10 mouse cellular contexts compared by ENCODE assay signal in the genomic region with DNA sequence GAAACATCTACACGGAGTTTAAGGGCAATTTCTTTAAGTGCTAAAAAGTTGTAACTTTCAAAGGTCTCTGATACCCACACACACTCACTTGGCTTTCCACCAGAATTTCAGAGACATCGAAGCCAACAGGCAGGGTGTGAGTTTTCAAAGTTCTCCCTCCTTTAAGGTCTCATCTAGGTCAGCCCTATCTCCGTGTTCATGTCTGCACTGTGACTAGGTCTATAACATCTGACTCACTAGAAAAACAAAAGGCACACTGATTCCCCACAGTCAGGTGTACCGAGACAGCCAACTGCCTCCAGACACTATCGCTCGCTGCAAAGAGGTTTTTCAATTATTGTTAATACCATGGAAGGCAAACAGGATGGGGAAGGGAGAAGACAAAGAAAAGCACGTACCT. TPM values are rescaled to one million over a fixed set of nuclear protein-coding genes. Genes with fewer than 3 reads are reported as not detected.
A peak's percentile ranks its signal among the peaks of the same experiment; 100 is the strongest.
DNase-seq lines count a peak whose midpoint lies in the region; ATAC-seq and TF ChIP-seq lines count a peak whose summit lies in the region.
"Had no signal": no experiment of that assay in that cellular context is flagged by ENCODE, and none has a peak within 500 bp of the region (broad histone marks: within the 10 kb centered on the region; RNA-seq: fewer than 3 reads in every experiment).

No protein-coding gene starts in this region.

- 0 out of 2 replicates have a peak overlapping the region, but pooled peaks have one; percentile 1 for H3K9ac ChIP-seq in heart, postnatal 0 days (replicated peaks; ENCODE audit: low read depth, low read length)
- H3K9ac ChIP-seq in forebrain, postnatal 0 days = no peak overlapping the region
- H3K9ac ChIP-seq in midbrain, embryonic 13.5 days (replicated peaks) = 0 out of 2 replicates have a peak overlapping the region, but pooled peaks have one; percentile 2

- no peak for TF ChIP-seq CTCF in heart, postnatal 0 days (IDR thresholded peaks at IDR 0.05; ENCODE audit: low read depth)
- no peak for TF ChIP-seq CTCF in forebrain, postnatal 0 days (IDR thresholded peaks at IDR 0.05; ENCODE audit: low read depth)

- intact Hi-C loops in heart, postnatal 25 days (cut with DNase I) = loop anchor here (5.0 to 10.0 kb wide), 2 partner anchors 35 to 53 kb away; no protein-coding TSS in a partner anchor

- H3K36me3 ChIP-seq in heart, postnatal 0 days (replicated peaks; ENCODE audit: control insufficient read depth, insufficient read depth, low read length) = no peaks in the 10 kb centered on the region
- no peaks in the 10 kb centered on the region for H3K36me3 ChIP-seq in forebrain, postnatal 0 days (ENCODE audit: insufficient read depth)
- no peaks in the 10 kb centered on the region for H3K36me3 ChIP-seq in midbrain, embryonic 13.5 days

- H3K4me3 ChIP-seq in heart, postnatal 0 days (ENCODE audit: low read depth, low read length) = no peak overlapping the region
- peak overlapping the region; percentile 79 for H3K4me3 ChIP-seq in brown adipose tissue, adult 24 weeks (ENCODE audit: insufficient read depth, low read depth, low read length)
- H3K4me3 ChIP-seq in forebrain, postnatal 0 days (ENCODE audit: low read depth, low read length) = peak overlapping the region; percentile 7; the same call in 1 of the 2 replicates
- H3K4me3 ChIP-seq in midbrain, embryonic 13.5 days (replicated peaks) = peak overlapping the region; percentile 89; the same call in 1 of the 2 replicates

- no peak for DNase-seq in heart, postnatal 0 days (ENCODE audit: low spot score)
- no peak for DNase-seq in heart, postnatal 25 days (ENCODE audit: low spot score)
- no peak for DNase-seq in forebrain, postnatal 0 days
- no peak for DNase-seq in right cerebral cortex, postnatal 25 days
- DNase-seq in ovary, postnatal 14 days (ENCODE audit: low spot score) = no peak
- DNase-seq: gastrocnemius, postnatal 36 days; kidney, postnatal 10 days had no signal

- ATAC-seq in heart, postnatal 0 days (ENCODE audit: insufficient read depth, low read depth) = no peak
- ATAC-seq in forebrain, postnatal 0 days = no peak
- no peak for ATAC-seq in midbrain, embryonic 13.5 days
- no peak for ATAC-seq in monocyte, adult 5-6 weeks (replicated peaks; ENCODE audit: insufficient number of reproducible peaks, low FRiP score, low TSS enrichment, poor library complexity, severe bottlenecking)

- no peaks in the 10 kb centered on the region for H3K9me3 ChIP-seq in heart, postnatal 0 days (replicated peaks; ENCODE audit: control insufficient read depth, low read length)
- H3K9me3 ChIP-seq in forebrain, postnatal 0 days (ENCODE audit: low read length) = no peaks in the 10 kb centered on the region
- no peaks in the 10 kb centered on the region for H3K9me3 ChIP-seq in midbrain, embryonic 13.5 days

- 64% methylated on average over 7 of the region's 7 CpGs for WGBS in heart, postnatal 0 days
- WGBS in forebrain, postnatal 0 days = 80% methylated on average over 7 of the region's 7 CpGs
- WGBS in midbrain, embryonic 13.5 days = 81% methylated on average over 7 of the region's 7 CpGs

- H3K27ac ChIP-seq in heart, postnatal 0 days (ENCODE audit: low read depth) = no peak overlapping the region
- no peak overlapping the region for H3K27ac ChIP-seq in brown adipose tissue, adult 24 weeks (replicated peaks; ENCODE audit: low read depth, low read length)
- H3K27ac ChIP-seq in forebrain, postnatal 0 days (ENCODE audit: low read depth, low read length) = no peak overlapping the region
- H3K27ac ChIP-seq in midbrain, embryonic 13.5 days = no peak overlapping the region

- H3K4me2 ChIP-seq in heart, postnatal 0 days (ENCODE audit: low read depth, low read length) = peak overlapping the region; percentile 6
- peak overlapping the region; percentile 91 for H3K4me2 ChIP-seq in forebrain, postnatal 0 days (ENCODE audit: low read depth)
- peak overlapping the region; percentile 86 for H3K4me2 ChIP-seq in midbrain, embryonic 13.5 days (replicated peaks)

- H3K27me3 ChIP-seq in heart, postnatal 0 days (ENCODE audit: control insufficient read depth, insufficient read depth, low read length) = no peaks in the 10 kb centered on the region
- no peaks in the 10 kb centered on the region for H3K27me3 ChIP-seq in forebrain, postnatal 0 days (ENCODE audit: insufficient read depth, low read length)
- peaks cover 18% of the 10 kb centered on the region for H3K27me3 ChIP-seq in midbrain, embryonic 13.5 days

- no peak for TF ChIP-seq EP300 in heart, postnatal 0 days (IDR thresholded peaks at IDR 0.05; ENCODE audit: low read depth)

- peaks cover 44% of the 10 kb centered on the region for H3K4me1 ChIP-seq in heart, postnatal 0 days (ENCODE audit: control insufficient read depth, insufficient read depth)
- H3K4me1 ChIP-seq in brown adipose tissue, adult 24 weeks (ENCODE audit: control insufficient read depth, insufficient read depth, insufficient read length, low read length) = peaks cover 41% of the 10 kb centered on the region
- peaks cover 48% of the 10 kb centered on the region for H3K4me1 ChIP-seq in forebrain, postnatal 0 days (ENCODE audit: insufficient read depth)
- peaks cover 60% of the 10 kb centered on the region for H3K4me1 ChIP-seq in midbrain, embryonic 13.5 days (replicated peaks)

RNA-seq across cellular contexts. Expression of a gene that starts 2.8 kb away (rescaled TPM):
- 19.0 and 22.2 TPM in 2 replicates for total RNA-seq in heart, postnatal 0 days (2014; rRNA removed; ENCODE audit: low replicate concordance)
- 1.8 and 2.0 TPM in 2 replicates for polyA plus RNA-seq in heart, postnatal 0 days (2015; fragmentation: Nextera tagmentation; extraction: Ambion mirVana)
- total RNA-seq in heart, postnatal 25 days (2021) = 10 to 100 TPM; 22.4 to 24.1 TPM
- 5.7 and 6.3 TPM in 2 replicates for polyA plus RNA-seq in brown adipose tissue, adult 24 weeks (2012; ENCODE audit: insufficient read depth, insufficient read length, missing spikeins)
- 18.0 and 19.9 TPM in 2 replicates for total RNA-seq in forebrain, postnatal 0 days (2014; rRNA removed)
- polyA plus RNA-seq in forebrain, postnatal 0 days (2015; fragmentation: Nextera tagmentation; extraction: Ambion mirVana) = 2.4 and 3.8 TPM in 2 replicates
- 2.4 and 2.8 TPM in 2 replicates for polyA plus RNA-seq in midbrain, embryonic 13.5 days (2015; fragmentation: Nextera tagmentation; extraction: Ambion mirVana)
- total RNA-seq in monocyte, adult 5-6 weeks (2017) = 2.7 to 3.6 TPM (median 2.8 TPM) in 3 replicates

Comparison
In these comparisons a context has a peak if more than half of its experiments do, and no peak if none do; other contexts are left out.
1. H3K4me2 ChIP-seq: peak in every context shown above with its lines; median percentile 91 in forebrain, postnatal 0 days; 86 in midbrain, embryonic 13.5 days; 6 in heart, postnatal 0 days.